Mouse (Mus musculus) activated CD4-positive, CD25-positive, alpha-beta regulatory T cell, adult 4 months (primary cell): ENCODE measurements around the gene Rpgrip1. TPM values are rescaled to one million over a fixed set of nuclear protein-coding genes. Genes with fewer than 3 reads are reported as not detected.

Experiments used
- ATAC-seq: one replicate; pipeline ENCODE4 v1.8.0; 2017
- polyA plus RNA-seq, 2 experiments: library from polyadenylated mRNA; unstranded; fragments of 100-300 nt; shearing (Covaris generic); gene quantifications; one replicate each; pipeline ENCODE4 v1.2.1; 2017

The Rpgrip1 gene
- polyA plus RNA-seq, 2 experiments from 2014 or later: 71.4 to 94.9 TPM

DNA sequence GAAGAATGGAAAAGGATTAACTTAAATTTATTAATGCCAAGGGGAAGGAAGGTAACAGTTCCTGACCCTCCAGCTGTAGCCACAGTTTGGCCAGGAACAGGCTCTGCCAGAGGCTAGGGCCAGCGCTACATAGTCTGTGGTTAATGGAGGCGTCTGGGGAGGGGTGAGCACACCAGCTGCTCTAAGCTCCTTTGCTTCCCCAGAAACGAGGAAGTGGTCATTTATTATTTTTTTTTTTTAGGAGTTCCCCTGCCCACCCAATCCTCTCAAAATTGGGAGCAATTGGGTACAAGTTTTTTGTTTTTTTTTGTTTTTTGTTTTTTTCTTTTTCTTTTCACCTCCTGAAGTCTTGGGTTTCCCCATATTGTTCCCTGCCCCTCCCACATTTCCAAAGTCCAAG lies 87.6 kb downstream of the Rpgrip1 start:
- ATAC-seq: no peak

DNA sequence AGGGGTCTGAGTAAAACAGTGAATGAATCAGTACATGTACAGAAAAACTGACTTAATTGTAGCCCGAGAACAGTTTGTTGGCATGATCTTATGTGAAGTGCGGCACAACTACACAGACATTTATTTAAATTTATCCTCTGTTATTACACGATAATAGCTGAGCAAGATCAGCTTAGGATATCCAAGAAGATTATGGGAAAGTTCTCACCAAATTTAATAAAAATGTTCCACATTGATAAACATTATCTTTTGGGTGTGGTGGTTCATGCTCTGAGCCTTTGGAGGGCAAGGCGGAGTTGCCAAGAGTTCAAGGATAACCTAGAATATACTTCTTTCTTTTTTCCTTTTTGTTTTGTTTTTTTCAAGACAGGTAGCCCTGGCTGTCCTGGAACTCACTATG lies 88.9 kb downstream of the Rpgrip1 start:
- ATAC-seq: no peak

Other genes starting within 250 kb of the Rpgrip1 start
- gene Mettl17, start 225.9 kb upstream of the Rpgrip1 start, polyA plus RNA-seq: 10 to 100 TPM; 35.7 to 44.6 TPM
- gene Slc39a2, start 217.8 kb upstream of the Rpgrip1 start, polyA plus RNA-seq: under 1 TPM in 1 of 2 experiments, not detected in 1; 0.70 TPM
- 10 to 100 TPM; 16.2 to 18.5 TPM for gene Ndrg2, start 196.5 kb upstream of the Rpgrip1 start, polyA plus RNA-seq
- gene Tppp2, start 192.3 kb upstream of the Rpgrip1 start, polyA plus RNA-seq: not detected
- gene Rnase13, start 187.9 kb upstream of the Rpgrip1 start, polyA plus RNA-seq: not detected
- not detected for gene Arhgef40, start 126.0 kb upstream of the Rpgrip1 start, polyA plus RNA-seq
- under 1 TPM in 1 of 2 experiments, not detected in 1; 0.98 TPM for gene Tmem253, start 95.0 kb upstream of the Rpgrip1 start, polyA plus RNA-seq
- gene Zfp219, start 90.0 kb upstream of the Rpgrip1 start, polyA plus RNA-seq: 1 to 10 TPM; 1.9 to 2.2 TPM
- not detected for gene Olfr221, start 68.2 kb upstream of the Rpgrip1 start, polyA plus RNA-seq
- gene Hnrnpc, start 6.7 kb upstream of the Rpgrip1 start, polyA plus RNA-seq: 100 to 1,000 TPM; 414 to 423 TPM
- gene Supt16, start 86.7 kb downstream of the Rpgrip1 start, polyA plus RNA-seq: 10 to 100 TPM; 46.7 to 52.4 TPM
- gene Chd8, start 147.1 kb downstream of the Rpgrip1 start, polyA plus RNA-seq: 10 to 100 TPM; 58.3 to 58.5 TPM
- gene Tox4, start 168.4 kb downstream of the Rpgrip1 start, polyA plus RNA-seq: 10 to 100 TPM; 66.0 to 76.9 TPM
- 10 to 100 TPM; 14.5 to 17.3 TPM for gene Rab2b, start 168.8 kb downstream of the Rpgrip1 start, polyA plus RNA-seq
- 10 to 100 TPM; 32.3 to 33.8 TPM for gene Mettl3, start 194.4 kb downstream of the Rpgrip1 start, polyA plus RNA-seq
- gene Sall2, start 218.1 kb downstream of the Rpgrip1 start, polyA plus RNA-seq: 1 to 10 TPM; 2.9 to 4.1 TPM
- under 1 TPM in 1 of 2 experiments, not detected in 1; 0.12 TPM for gene Olfr1513, start 245.7 kb downstream of the Rpgrip1 start, polyA plus RNA-seq